Mouse (Mus musculus): Measurements from ENCODE around the gene Slc39a11. TPM values are rescaled to one million over a fixed set of nuclear protein-coding genes. Genes with fewer than 3 reads are reported as not detected.

Gene Slc39a11
- polyA plus RNA-seq, 1 experiment from 2014 or later = 24.5 TPM

DNA sequence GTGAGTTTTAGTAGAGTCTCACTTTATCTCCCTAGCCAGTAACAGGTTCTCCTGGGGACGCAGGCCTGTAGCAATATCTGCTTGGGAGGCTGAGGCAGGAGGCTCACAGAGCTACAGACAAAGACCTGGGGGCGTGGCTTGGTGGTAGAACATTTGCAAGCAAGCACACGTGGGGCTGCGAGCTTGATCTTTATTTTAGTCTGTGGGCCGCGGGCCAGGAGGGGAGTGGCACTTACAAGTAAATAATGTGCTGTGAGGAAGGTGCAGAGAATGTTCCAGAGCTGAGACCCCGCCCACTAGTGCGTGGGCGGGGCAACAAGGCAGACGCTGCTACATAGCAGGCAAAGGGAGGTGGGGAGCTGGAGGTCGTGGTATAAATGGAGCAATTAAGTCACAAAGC lies 250.3 kb downstream of the Slc39a11 start:
- Histone ChIP-seq H3K36me3 (no peaks in the 10 kb centered on the region), H3K9me3 (no peaks in the 10 kb centered on the region), H3K4me3 (no peak overlapping the region), H3K27me3 (no peaks in the 10 kb centered on the region), H3K4me2 (no peak overlapping the region), H3K9ac (no peak overlapping the region), H3K27ac (no peak overlapping the region), H3K4me1 (no peaks in the 10 kb centered on the region)
- no peak for ATAC-seq (ENCODE audit: borderline replicate concordance, extremely low read depth, low FRiP score, low TSS enrichment)
- 74% methylated on average over 11 of the region's 11 CpGs for WGBS

DNA sequence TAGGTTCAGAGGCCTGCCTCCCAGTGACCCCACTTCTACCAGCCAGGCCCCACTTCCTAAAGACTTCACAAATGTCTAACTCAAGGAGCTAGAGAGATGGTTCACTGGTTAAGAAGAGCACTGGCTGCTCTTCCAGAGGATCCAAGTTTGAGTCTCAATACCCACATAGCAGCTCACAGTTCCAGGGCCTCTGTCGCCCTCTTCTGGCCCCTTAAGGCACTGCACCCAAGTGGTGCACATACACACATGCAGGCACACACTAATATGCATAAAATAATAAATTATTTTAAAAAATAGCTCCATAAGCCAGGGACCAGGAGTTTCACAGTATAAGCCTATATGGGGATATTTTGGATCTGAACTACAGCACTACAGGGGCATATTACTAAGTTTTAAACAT lies 252.5 kb downstream of the Slc39a11 start:
- ATAC-seq (ENCODE audit: borderline replicate concordance, extremely low read depth, low FRiP score, low TSS enrichment) = no peak
- Histone ChIP-seq H3K27me3 (no peaks in the 10 kb centered on the region), H3K4me2 (no peak overlapping the region), H3K27ac (no peak overlapping the region), H3K36me3 (no peaks in the 10 kb centered on the region), H3K4me3 (no peak overlapping the region), H3K9me3 (no peaks in the 10 kb centered on the region), H3K4me1 (no peaks in the 10 kb centered on the region), H3K9ac (no peak overlapping the region)
- WGBS = 64% methylated on average over 1 of the region's 1 CpGs

DNA sequence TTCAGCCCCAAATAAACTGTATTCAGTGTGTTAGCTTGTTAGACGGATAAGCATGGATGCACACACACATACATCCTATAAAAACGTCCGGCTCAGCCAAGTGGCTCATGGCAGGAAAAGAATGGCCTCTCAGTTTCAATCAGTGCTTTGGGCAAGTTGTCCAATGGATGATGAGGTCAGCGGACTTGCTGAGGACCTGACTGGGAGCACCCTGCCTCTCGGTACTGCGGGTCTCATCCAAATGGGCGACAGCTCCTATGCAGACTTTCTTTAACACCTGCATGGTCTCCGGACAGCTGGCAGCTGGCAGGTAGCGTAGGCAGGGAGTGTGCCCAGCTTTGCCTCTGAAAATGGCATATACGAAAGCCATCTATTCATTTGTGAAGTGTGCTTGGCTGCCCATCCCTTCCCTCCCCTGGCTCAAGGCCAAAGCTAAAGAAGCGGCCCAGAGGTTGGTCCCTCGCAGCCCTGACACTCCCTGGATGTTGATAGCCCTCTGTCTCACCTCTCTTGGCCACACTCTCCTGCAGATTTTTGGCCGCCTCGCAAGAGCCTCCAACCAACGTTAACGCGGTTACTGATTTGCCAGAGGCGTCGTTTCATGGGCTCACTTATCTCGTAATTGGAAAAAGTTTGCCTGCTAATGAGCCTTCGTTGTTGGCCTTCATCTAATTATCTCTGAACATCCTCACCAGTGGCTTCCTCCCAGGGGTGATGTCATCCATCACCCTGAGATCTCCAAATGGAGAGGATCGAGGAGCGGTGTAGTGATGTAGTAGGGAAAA lies 256.3 kb downstream of the Slc39a11 start:
- H3K9ac ChIP-seq = no peak overlapping the region
- no peak for ATAC-seq (ENCODE audit: borderline replicate concordance, extremely low read depth, low FRiP score, low TSS enrichment)
- 66% methylated on average over 23 of the region's 23 CpGs for WGBS
- H3K27me3 ChIP-seq = no peaks in the 10 kb centered on the region
- no peak overlapping the region for H3K4me2 ChIP-seq
- H3K4me1 ChIP-seq = no peaks in the 10 kb centered on the region
- H3K27ac ChIP-seq = no peak overlapping the region
- H3K36me3 ChIP-seq = no peaks in the 10 kb centered on the region
- no peak overlapping the region for H3K4me3 ChIP-seq
- H3K9me3 ChIP-seq = no peaks in the 10 kb centered on the region

DNA sequence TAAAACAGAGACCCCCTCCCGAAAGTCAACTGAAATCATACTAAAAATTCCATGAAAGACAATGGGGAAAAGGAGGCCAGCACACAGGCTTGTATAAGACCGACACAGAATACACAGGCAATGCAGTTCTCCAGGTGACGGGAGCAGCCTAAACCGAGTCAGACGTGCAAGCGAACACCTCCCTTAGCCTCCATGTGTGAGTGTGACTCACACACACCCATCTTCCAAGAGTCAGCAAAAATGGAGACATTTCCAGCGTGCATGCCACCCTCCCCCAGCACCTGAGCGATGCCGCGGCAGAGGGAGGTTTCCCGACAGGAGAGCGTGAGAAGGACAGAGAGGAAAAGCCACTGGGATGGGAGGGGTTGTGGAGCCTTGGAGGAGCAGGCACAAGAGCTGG lies 258.2 kb downstream of the Slc39a11 start:
- Histone ChIP-seq H3K4me2 (no peak overlapping the region), H3K9ac (no peak overlapping the region), H3K27ac (no peak overlapping the region), H3K4me3 (no peak overlapping the region), H3K27me3 (no peaks in the 10 kb centered on the region), H3K9me3 (no peaks in the 10 kb centered on the region), H3K4me1 (no peaks in the 10 kb centered on the region), H3K36me3 (no peaks in the 10 kb centered on the region)
- 90% methylated on average over 12 of the region's 12 CpGs for WGBS
- no peak for ATAC-seq (ENCODE audit: borderline replicate concordance, extremely low read depth, low FRiP score, low TSS enrichment)

DNA sequence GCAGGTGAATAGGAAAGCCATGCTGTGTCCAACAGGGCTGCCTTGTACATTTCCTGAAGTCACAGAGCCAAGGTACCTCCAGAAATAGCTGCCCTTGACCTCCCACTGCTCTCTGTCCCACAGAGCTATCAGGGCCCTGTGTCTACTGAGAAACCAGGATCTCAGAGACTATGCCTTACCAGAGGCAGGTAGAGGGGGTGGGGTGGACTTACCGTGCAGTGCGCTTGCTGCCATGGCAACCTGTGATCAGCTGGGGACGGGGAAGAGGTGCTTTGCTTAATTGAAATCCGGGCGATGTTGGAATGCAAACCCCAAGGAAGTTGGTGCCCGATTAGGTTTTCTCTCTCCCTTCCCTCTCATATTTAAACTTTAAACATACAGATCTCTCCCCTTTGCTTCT lies 260.2 kb downstream of the Slc39a11 start:
- Histone ChIP-seq H3K27ac (no peak overlapping the region), H3K27me3 (no peaks in the 10 kb centered on the region), H3K9me3 (no peaks in the 10 kb centered on the region), H3K4me1 (no peaks in the 10 kb centered on the region), H3K36me3 (no peaks in the 10 kb centered on the region), H3K4me2 (no peak overlapping the region), H3K4me3 (no peak overlapping the region), H3K9ac (no peak overlapping the region)
- 39% methylated on average over 6 of the region's 6 CpGs for WGBS
- peak; percentile 33; the same call in 1 of the 2 replicates for ATAC-seq (ENCODE audit: borderline replicate concordance, extremely low read depth, low FRiP score, low TSS enrichment)

DNA sequence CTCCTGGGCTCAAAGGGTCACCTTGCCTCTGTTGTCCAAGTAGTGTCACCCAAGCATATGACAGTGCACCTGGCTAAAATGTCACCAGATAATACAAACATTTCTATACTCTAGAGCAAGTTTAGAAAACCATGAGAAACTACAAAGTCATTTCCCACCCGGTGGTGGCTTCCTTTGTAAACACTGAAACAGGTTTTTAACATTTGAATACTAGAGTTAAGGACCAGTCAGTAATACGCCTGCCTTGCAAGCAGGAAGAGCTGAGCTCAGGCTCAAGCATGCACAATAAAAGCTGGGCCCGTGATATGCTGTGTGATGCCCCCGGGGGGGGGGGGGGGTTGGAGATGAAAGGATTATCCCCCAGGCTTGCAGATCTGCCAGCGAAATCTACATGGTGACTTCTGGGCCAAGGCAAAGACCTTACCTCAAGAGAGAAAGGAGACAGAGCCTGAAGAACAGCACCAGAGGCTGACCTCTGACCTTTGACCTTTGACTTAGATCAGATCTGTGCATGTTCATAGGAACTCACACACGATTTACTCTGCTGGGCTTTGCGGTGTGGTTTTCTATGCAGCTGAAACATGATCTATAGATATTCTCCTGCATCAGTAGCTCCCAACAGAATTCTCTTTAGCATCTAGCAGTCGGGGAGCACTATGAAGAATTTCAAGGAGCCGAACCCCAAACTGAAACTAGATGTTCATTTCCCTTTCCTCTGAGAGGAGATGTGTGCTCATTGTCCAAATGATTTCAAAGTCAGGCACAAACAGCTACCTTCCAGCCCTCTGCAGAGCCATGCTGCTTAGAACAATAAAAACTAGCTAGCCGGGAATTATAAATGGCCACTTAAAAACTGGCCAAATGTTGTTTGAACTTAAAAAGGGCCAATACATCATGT lies 267.0 kb downstream of the Slc39a11 start:
- Histone ChIP-seq H3K36me3 (no peaks in the 10 kb centered on the region), H3K27ac (no peak overlapping the region), H3K4me2 (no peak overlapping the region), H3K9ac (no peak overlapping the region), H3K9me3 (no peaks in the 10 kb centered on the region), H3K27me3 (no peaks in the 10 kb centered on the region), H3K4me1 (no peaks in the 10 kb centered on the region), H3K4me3 (no peak overlapping the region)
- ATAC-seq (ENCODE audit: borderline replicate concordance, extremely low read depth, low FRiP score, low TSS enrichment) = no peak
- WGBS = 38% methylated on average over 10 of the region's 10 CpGs

DNA sequence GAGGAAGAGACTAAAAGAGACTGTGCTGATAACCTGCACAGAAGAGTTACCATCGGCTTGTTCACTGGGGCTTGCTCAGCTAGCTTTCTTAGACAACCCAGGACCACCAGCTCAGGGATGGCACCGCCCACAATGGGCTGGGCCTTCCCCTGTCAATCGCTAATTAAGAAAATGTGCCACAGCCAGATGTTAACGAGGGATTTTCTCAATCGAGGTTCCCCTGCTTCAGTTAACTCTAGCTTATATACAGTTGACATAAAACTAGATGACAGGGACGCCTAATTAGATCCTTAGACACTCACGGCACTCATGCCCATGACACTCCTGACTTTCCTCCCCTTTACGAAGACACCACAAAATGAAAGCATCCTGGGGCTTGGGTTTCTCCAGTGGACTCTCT lies 268.3 kb downstream of the Slc39a11 start:
- Histone ChIP-seq H3K27me3 (no peaks in the 10 kb centered on the region), H3K4me1 (no peaks in the 10 kb centered on the region), H3K9ac (no peak overlapping the region), H3K36me3 (no peaks in the 10 kb centered on the region), H3K27ac (no peak overlapping the region), H3K4me3 (no peak overlapping the region), H3K9me3 (no peaks in the 10 kb centered on the region), H3K4me2 (no peak overlapping the region)
- no peak for ATAC-seq (ENCODE audit: borderline replicate concordance, extremely low read depth, low FRiP score, low TSS enrichment)
- whole genome bisulfite sequencing = 73% methylated on average over 8 of the region's 8 CpGs

DNA sequence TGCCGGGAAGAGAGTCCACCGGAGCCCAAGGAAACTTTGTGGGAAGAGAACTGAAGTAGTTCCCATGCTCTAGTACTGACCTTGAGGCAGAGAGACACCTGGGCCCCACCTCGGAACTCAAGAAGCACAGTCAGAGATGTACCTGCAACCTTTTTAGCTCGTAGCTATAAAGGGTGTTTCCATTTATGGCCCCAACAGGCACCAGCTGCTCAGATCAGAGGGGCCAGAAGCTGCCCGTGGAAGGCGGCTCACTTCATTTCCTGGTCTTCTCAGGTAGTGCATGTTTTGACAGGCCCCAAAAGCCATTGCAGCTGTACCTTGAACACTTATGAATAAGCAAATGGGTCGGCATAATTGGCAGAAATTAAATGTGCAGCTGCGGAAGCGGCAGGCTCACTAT lies 271.0 kb downstream of the Slc39a11 start:
- Histone ChIP-seq H3K4me3 (no peak overlapping the region), H3K27ac (no peak overlapping the region), H3K9me3 (no peaks in the 10 kb centered on the region), H3K27me3 (no peaks in the 10 kb centered on the region), H3K4me1 (no peaks in the 10 kb centered on the region), H3K36me3 (no peaks in the 10 kb centered on the region), H3K9ac (no peak overlapping the region), H3K4me2 (no peak overlapping the region)
- ATAC-seq (ENCODE audit: borderline replicate concordance, extremely low read depth, low FRiP score, low TSS enrichment) = no peak
- WGBS = 78% methylated on average over 9 of the region's 9 CpGs

DNA sequence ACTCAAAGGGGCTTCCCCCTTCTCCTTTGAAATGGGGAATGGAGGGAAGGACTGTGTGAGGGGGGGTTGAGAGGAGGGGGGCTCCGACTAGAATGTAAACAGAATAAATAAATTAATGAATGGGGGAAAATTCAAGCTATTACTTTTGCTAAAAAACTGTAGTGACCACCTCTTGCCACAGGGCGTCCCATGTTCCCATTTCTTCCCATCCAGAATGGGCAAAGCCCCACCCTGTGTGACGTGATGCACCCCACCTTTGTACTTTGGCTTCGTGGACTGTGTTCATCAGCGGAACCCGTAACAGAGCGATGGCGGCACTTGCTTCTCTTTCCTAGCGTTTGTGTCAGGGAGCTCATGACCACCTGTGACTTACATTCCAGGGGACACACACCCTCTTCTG lies 273.8 kb downstream of the Slc39a11 start:
- no peaks in the 10 kb centered on the region for H3K4me1 ChIP-seq
- H3K9me3 ChIP-seq = no peaks in the 10 kb centered on the region
- ATAC-seq (ENCODE audit: borderline replicate concordance, extremely low read depth, low FRiP score, low TSS enrichment) = no peak
- no peak overlapping the region for H3K27ac ChIP-seq
- H3K36me3 ChIP-seq = no peaks in the 10 kb centered on the region
- WGBS = 78% methylated on average over 9 of the region's 9 CpGs
- no peaks in the 10 kb centered on the region for H3K27me3 ChIP-seq
- no peak overlapping the region for H3K9ac ChIP-seq
- H3K4me3 ChIP-seq = no peak overlapping the region
- no peak overlapping the region for H3K4me2 ChIP-seq

DNA sequence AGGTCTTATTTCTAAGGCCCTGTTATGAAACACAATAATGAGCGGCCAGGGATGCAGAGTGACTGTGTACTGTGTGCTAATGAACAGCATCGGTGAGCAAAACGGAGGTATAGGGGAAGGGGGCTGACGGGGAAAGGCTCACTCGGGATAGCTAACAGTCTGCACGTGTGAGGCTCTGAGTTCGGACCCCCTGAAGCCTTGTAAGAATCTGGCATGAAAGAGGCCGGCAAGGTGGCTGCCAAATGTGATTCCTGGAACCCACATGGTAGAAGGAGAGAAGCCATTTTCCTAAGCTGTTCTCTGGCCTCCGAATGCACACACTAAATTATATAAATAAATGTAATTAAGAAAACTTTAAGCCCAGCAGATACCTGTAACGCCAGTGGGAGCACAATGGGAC lies 276.0 kb downstream of the Slc39a11 start:
- no peak overlapping the region for H3K27ac ChIP-seq
- 90% methylated on average over 10 of the region's 10 CpGs for WGBS
- no peak overlapping the region for H3K4me3 ChIP-seq
- H3K4me2 ChIP-seq = no peak overlapping the region
- no peaks in the 10 kb centered on the region for H3K4me1 ChIP-seq
- H3K9ac ChIP-seq = no peak overlapping the region
- no peaks in the 10 kb centered on the region for H3K9me3 ChIP-seq
- no peaks in the 10 kb centered on the region for H3K36me3 ChIP-seq
- ATAC-seq (ENCODE audit: borderline replicate concordance, extremely low read depth, low FRiP score, low TSS enrichment) = no peak
- H3K27me3 ChIP-seq = no peaks in the 10 kb centered on the region

DNA sequence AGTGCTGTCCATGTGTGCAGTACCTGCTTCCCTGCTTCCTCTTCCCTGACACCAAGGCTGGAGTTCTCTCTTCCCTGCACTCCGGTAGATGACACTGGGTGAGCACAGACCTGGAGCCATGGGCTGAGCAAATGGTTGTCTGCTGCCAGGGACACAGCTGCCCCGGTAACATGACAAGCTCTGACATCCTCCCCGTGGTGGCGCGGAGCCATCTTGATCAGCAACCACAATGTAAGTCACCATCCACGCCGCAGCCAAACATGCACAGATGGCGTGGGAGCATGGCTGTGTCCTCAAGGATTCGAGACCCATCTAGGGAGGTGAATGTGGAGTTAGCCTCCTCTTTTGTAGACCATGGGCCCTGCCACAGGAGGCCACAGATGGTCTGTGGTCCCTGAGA lies 276.5 kb downstream of the Slc39a11 start:
- no peak overlapping the region for H3K4me2 ChIP-seq
- H3K27ac ChIP-seq = no peak overlapping the region
- H3K4me3 ChIP-seq = no peak overlapping the region
- no peaks in the 10 kb centered on the region for H3K4me1 ChIP-seq
- H3K27me3 ChIP-seq = no peaks in the 10 kb centered on the region
- H3K9ac ChIP-seq = no peak overlapping the region
- H3K9me3 ChIP-seq = no peaks in the 10 kb centered on the region
- ATAC-seq (ENCODE audit: borderline replicate concordance, extremely low read depth, low FRiP score, low TSS enrichment) = no peak
- H3K36me3 ChIP-seq = no peaks in the 10 kb centered on the region
- WGBS = 93% methylated on average over 9 of the region's 9 CpGs

DNA sequence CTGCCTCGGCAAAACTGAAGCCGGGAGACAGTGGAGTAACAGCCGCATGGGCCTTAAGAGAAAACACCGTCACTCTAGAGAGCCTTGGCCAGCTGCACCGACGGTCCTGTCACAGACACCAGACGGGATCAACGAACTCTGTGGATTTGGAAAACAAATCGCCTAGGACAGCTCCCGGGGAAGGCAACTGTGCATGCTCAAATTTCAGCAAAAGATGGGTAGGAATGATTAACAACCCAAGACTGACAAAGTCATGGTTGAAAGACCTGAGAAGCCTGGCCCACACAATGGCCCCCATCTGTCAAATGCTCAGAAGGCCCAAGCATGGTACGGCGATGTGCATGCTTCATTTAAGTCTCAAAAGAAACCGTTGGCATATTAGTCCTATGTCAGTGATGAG lies 281.8 kb downstream of the Slc39a11 start:
- no peak overlapping the region for H3K27ac ChIP-seq
- no peak overlapping the region for H3K4me2 ChIP-seq
- peaks cover 8% of the 10 kb centered on the region; the same call in 1 of the 2 replicates for H3K4me1 ChIP-seq
- H3K9me3 ChIP-seq = no peaks in the 10 kb centered on the region
- WGBS = 39% methylated on average over 13 of the region's 13 CpGs
- H3K9ac ChIP-seq = no peak overlapping the region
- no peak overlapping the region for H3K4me3 ChIP-seq
- H3K36me3 ChIP-seq = no peaks in the 10 kb centered on the region
- H3K27me3 ChIP-seq = no peaks in the 10 kb centered on the region
- ATAC-seq (ENCODE audit: borderline replicate concordance, extremely low read depth, low FRiP score, low TSS enrichment) = no peak

Data from lung, embryonic 15.5 days (tissue).